Mouse (Mus musculus) liver (tissue): ENCODE measurements around the gene Atp6v0c.

Experiments used
- DNase-seq: peaks from one replicate; pipeline ENCODE4 v3.0.0-alpha.2; 2020; ENCODE audit warnings: mixed read lengths

Gene Atp6v0c

DNA sequence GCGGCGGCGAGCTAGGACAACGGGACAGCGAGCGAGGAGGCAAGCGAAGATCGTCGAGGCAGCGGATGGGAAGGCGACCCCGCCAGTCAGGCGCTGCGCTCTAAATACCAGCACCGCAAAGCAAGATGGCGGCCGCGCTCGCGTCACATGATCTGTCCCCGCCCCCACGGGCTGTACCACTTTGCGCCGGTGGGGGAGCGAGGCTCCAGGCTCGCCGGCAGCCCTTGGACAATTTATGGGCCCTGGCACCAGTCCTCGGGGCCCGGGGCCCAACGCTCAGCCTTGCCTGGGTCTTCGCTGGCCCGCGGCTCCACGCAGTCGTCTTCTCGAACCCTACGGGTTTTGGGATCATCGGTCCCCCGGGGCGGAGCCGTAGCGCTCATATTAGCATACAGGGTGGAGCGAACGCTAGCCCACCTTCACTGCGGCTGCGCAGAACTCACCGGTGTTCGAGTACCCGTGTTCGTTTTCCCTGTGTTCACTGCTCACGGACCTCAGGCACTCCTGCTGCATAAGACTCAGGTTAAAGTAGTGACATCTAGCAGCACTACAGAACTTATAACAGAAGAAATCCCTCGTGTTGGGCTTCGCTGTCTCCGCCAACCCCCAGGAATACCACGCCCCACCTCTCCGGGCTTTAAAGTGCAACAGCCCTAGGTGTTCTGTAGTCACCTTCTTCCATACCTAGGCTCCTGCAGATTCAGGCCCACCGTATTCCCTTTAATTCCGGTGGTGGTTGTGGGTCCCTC, at the start of gene Atp6v0c:
Atp6v0c (minus strand) TSS at position 386 of the 749 bp plus-strand sequence.
- peak; percentile 96 for DNase-seq

DNA sequence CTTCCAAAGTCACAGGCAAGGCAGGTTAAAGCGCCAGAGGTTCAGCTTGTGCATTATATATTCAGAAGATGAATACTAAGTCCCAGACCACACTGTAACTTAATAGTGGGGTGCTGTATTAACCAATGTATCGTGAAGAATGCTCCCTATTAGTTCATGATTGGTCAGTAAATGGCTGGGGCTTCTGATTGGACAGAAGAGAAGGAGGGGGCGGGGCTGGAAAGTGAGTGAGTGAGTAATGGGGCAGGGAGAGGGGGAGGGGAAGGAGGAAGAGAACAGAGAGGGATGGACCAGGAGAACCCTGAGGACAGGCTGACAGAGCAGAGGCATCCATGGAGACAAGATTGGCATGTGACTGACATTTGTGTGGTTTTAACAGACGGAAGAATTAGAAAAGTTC, 47.3 kb upstream of the Atp6v0c start:
- DNase-seq = no peak

- no peak for DNase-seq
Observed at GRCm38 (mm10) chr17:24213186-24213585, 43.7 kb upstream of the Atp6v0c start.

GRCm38 (mm10) chr17:24212441-24213018, 43.0 kb upstream of the Atp6v0c start:
- no peak for DNase-seq

DNA sequence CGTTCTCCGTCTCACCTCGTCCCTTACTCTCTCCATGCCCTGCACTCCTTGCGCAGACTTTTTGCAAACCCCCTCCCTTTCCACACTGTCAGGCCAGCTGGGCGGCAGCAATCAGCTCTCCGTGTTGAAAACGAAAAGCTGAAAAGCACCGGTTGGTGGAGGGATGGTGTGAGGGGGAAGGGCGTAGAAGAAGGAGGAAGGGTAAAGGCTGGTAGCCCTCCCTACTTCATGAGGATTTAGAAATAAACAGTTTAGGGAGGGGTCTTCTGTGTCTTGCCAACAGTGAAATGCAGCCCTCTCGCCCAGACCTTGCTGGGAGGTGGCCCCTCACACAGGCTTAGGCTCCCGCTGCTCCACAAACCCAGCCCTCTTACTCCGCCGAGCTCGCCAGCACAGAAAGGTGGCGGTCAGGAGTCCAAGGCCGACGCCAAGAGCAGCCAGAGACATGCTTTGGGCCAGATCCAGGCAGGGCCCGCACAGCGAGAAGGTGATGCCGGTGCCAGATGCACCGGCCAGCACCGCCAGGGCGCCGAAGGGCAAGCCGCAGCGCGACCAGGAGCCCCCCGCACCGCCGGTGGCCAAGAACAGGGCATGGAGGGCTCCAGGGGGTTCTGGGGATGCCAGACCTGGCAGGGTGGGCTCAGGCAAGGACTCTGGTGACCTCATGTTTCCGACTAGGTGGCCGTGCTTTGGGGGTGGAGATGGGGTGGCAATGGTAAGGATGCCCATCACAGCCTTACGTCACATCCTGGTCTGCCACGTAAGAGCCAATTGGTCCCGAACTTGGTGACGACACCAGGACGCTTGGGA, 42.3 kb upstream of the Atp6v0c start:
- peak; percentile 62 for DNase-seq

DNA sequence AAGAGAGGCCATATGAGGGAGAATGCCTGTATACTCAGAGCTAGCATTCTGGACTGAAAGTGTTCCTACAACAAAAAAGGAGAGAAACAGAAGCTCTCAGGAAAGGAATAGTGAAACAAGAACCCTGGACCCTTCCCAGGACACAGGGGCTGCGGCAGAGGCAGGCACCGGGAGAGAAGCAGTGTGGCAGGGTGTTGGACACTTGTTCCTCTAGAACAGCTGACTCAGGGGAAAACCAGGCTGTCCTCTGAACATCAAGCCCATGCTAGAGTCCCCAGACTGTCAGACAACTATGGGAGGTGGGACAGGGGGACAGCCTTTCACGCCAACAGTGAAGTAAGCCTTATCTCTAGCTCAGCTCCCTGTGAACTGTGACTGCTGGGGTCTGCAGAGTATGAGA, 41.1 kb upstream of the Atp6v0c start:
- no peak for DNase-seq

GRCm38 (mm10) chr17:24209916-24210240, 40.4 kb upstream of the Atp6v0c start:
- no peak for DNase-seq

- DNase-seq = peak; percentile 95
Observed at GRCm38 (mm10) chr17:24209043-24209915, 39.8 kb upstream of the Atp6v0c start, which contains the start of gene Ntn3. Gene Ntn3, minus strand, starts transcription at chr17:24209531.

GRCm38 (mm10) chr17:24208641-24209042, 39.1 kb upstream of the Atp6v0c start:
- DNase-seq = no peak

GRCm38 (mm10) chr17:24207768-24208640, 38.5 kb upstream of the Atp6v0c start:
- no peak for DNase-seq

DNA sequence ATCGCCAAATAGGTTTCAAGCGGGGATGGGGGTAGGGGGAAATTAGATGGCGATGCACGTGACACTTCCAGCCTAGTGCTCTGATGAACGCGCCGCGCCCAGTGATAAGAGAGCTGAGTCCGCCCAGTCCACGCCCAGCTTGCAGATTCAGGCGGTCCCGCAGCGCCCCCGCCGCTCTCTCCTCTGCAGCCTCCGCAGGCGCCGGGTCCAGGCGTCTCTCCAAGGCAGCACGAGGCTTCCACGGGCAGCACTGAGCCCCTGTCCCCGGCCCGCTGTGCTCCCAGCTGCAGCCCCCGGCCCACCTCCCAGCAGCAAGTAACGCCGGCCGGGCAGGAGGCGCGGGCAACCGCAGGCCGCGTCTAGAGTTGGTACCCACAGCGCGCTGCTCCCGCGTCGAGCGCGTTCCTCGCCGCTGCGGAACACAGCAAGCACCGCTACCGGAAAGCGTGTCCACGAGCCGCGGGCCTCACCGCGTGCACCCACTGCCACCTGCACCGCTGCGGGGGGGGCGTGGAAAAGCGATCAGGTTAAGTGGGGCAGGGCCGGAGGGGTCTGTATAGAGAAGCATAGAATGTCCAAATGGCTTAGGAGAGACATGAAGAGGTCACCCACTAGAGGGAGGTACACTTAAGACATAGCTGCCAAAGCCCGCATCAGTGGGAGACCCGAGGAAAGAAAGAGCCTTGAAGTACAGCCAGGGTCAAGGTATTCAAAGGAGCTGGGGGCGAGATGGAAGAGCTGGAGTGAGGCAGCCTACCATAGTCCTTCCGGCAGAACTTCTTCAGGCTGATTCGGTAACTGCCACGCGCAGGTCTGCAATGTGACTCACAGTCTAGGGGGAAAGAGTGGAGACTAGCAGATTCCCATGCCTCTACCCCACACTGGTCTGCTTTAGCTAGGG, 37.2 kb upstream of the Atp6v0c start:
- peak; percentile 92 for DNase-seq

DNA sequence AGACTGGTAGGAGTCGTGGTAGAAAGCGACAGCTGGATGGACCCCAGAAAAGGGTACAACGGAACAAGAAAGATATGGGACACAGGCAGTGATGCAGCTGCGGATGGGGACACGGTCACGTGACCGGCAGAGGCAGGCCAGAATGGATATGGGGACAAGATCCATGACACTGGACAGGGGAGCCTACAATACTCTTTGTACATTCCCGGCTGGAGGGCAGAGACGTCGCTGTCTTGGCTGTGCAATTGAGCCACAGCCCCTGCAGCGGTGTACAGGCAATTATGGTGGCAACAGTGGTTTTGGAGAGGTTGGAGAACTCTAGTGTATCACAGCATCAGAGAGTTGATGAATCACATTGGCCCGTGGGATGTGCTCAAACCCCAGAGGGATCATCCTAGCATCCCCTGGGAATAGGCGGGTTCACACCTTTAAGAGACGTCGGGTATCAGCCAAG, 36.4 kb upstream of the Atp6v0c start:
- DNase-seq = peak; percentile 75

- DNase-seq = peak; percentile 97
Observed at GRCm38 (mm10) chr17:24205284-24205888, 35.9 kb upstream of the Atp6v0c start, which contains the start of gene Tbc1d24. Gene Tbc1d24, minus strand, starts transcription at chr17:24205562.

DNA sequence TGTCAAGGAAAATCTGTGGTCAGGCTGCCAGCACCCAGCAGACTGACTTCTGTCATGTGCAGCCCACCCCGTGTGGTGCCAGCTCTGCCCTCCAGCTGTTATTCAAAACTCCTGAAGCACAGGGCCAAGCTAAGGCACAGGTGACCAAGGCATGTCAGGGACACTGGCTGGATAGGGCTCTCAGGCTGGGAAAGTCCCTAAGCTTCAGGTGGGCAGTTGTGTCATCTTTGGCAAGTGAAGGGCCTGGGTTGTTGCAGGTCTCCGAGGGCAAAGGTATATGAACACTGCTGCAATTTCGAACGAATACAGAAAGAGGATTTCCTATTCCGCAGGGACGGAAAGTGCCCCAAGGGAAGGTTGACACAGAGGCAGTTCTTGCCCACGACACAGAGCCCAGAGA, 35.3 kb upstream of the Atp6v0c start:
- no peak for DNase-seq

- no peak for DNase-seq
Observed at GRCm38 (mm10) chr17:24203611-24204534, 34.4 kb upstream of the Atp6v0c start.

- peak; percentile 91 for DNase-seq
Observed at GRCm38 (mm10) chr17:24203068-24203467, 33.6 kb upstream of the Atp6v0c start.

DNA sequence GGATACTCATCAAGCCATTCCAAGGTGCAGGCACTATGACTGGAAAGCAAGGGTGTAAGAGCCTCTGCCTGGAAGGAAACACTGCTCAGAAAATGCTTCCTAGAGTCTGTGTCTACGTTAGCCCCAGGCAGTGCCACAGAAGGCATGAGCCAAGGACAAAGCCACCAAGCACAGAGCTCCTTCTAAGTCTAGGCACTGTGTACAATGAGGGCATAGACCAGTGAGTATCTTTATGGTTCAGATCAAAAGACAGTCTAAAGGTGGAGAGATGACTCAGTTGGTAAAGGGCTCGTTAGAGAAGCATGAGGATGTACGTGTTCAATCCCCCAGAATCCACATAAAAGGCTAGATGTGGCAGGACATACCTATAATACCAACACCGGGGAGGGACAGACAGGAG, 31.6 kb upstream of the Atp6v0c start:
- DNase-seq = no peak

GRCm38 (mm10) chr17:24199741-24200140, 30.2 kb upstream of the Atp6v0c start:
- DNase-seq = peak; percentile 56

- peak; percentile 78 for DNase-seq
Observed at GRCm38 (mm10) chr17:24199252-24199651, 29.8 kb upstream of the Atp6v0c start.
